Mouse (Mus musculus) kidney, embryonic 14.5 days (tissue): ENCODE measurements around the gene Rslcan18. TPM values are rescaled to one million over a fixed set of nuclear protein-coding genes. Genes with fewer than 3 reads are reported as not detected.
A peak's percentile ranks its signal among the peaks of the same experiment; 100 is the strongest.
"Not testable (repeated sequence)": the region's sequence is repeated elsewhere in the genome, so short reads cannot be mapped to it uniquely, and the experiment has no call there.

Experiments
- ATAC-seq: fragments of 200-750 bp; cut with Nextera tagmentation; 2 replicates; pipeline ENCODE4 v1.8.0; 2017; ENCODE audit warnings: moderate number of reproducible peaks, mild to moderate bottlenecking, moderate TSS enrichment, moderate library complexity; ENCODE audit not compliant: low FRiP score, low TSS enrichment
- H3K27ac ChIP-seq: fragments of 300-500 bp; sonication (generic); 2 replicates; pipeline ENCODE4 v1.5.1; 2014; ENCODE audit warnings: low read depth, mild to moderate bottlenecking, low read length, moderate library complexity, mixed read lengths
- H3K27me3 ChIP-seq: fragments of 300-500 bp; sonication (generic); 2 replicates; pipeline ENCODE4 v1.6.1; 2014; ENCODE audit warnings: mild to moderate bottlenecking, low read length; ENCODE audit not compliant: control insufficient read depth, insufficient read depth
- H3K36me3 ChIP-seq: fragments of 300-500 bp; sonication (generic); 2 replicates; pipeline ENCODE4 v1.6.1; 2014; ENCODE audit warnings: low read length, mixed read lengths; ENCODE audit not compliant: control insufficient read depth, insufficient read depth
- H3K4me1 ChIP-seq: fragments of 300-500 bp; sonication (generic); 2 replicates; pipeline ENCODE4 v1.6.1; 2014; ENCODE audit warnings: low read length, mixed read lengths; ENCODE audit not compliant: control insufficient read depth, insufficient read depth
- H3K4me2 ChIP-seq: fragments of 300-500 bp; sonication (generic); replicated peaks from 2 replicates; pipeline ENCODE4 v1.6.1; 2014; ENCODE audit warnings: low read depth, mild to moderate bottlenecking, low read length
- H3K4me3 ChIP-seq: fragments of 300-500 bp; sonication (generic); 2 replicates; pipeline ENCODE4 v1.5.1; 2014; ENCODE audit warnings: mild to moderate bottlenecking, low read length
- H3K9ac ChIP-seq: fragments of 300-500 bp; sonication (generic); 2 replicates; pipeline ENCODE4 v1.6.1; 2014; ENCODE audit warnings: low read depth, mild to moderate bottlenecking, low read length, moderate library complexity
- H3K9me3 ChIP-seq: fragments of 300-500 bp; sonication (generic); 2 replicates; pipeline ENCODE4 v1.6.1; 2016; ENCODE audit warnings: low read length; ENCODE audit not compliant: control insufficient read depth
- WGBS: fragments of 180-500 bp; shearing (Covaris S2); extraction: QIAGEN DNeasy Blood & Tissue Kit; methylation state at CpG from one replicate; pipeline ENCODE4 v1.1.7; 2014; 5-methylcytosine and 5-hydroxymethylcytosine counted together
- polyA plus RNA-seq: library from polyadenylated mRNA; unstranded; fragments of >200 nt; fragmentation: Nextera tagmentation; extraction: Ambion mirVana; gene quantifications from 2 replicates; pipeline ENCODE4 v1.2.1, GENCODE M21; 2014

The Rslcan18 gene
- 0.43 and 0.45 TPM in 2 replicates for polyA plus RNA-seq

- not testable (repeated sequence) for ATAC-seq, H3K27ac ChIP-seq, H3K36me3 ChIP-seq, H3K4me3 ChIP-seq, H3K9me3 ChIP-seq, H3K4me1 ChIP-seq, H3K4me2 ChIP-seq, H3K27me3 ChIP-seq, H3K9ac ChIP-seq
- 94% methylated on average over 8 of the region's 8 CpGs for WGBS
These were observed at the start of gene Rslcan18 for GRCm38 (mm10) chr13:67116163-67116562. TSS of gene Rslcan18 (minus strand) at chr13:67116263.

GRCm38 (mm10) chr13:67128038-67128721, 12.1 kb upstream of the Rslcan18 start:
- Histone ChIP-seq H3K36me3 (no peaks in the 10 kb centered on the region), H3K4me1 (peaks cover 3% of the 10 kb centered on the region; the same call in 1 of the 2 replicates), H3K9me3 (no peaks in the 10 kb centered on the region), H3K27ac (no peak overlapping the region), H3K9ac (peak overlapping the region; percentile 64), H3K4me3 (peak overlapping the region; percentile 74), H3K4me2 (peak overlapping the region; percentile 55), H3K27me3 (no peaks in the 10 kb centered on the region)
- 1% methylated on average over 18 of the region's 18 CpGs for WGBS
- ATAC-seq: peak; percentile 96

GRCm38 (mm10) chr13:67127507-67127906, 11.4 kb upstream of the Rslcan18 start:
- not testable (repeated sequence) for H3K9ac ChIP-seq, H3K27me3 ChIP-seq, H3K27ac ChIP-seq, H3K4me2 ChIP-seq, H3K9me3 ChIP-seq, H3K36me3 ChIP-seq, H3K4me1 ChIP-seq
- peak overlapping the region; percentile 74; the same call in 1 of the 2 replicates for H3K4me3 ChIP-seq
- peak; percentile 28 for ATAC-seq
- WGBS: 82% methylated on average over 10 of the region's 10 CpGs

- Histone ChIP-seq H3K9me3 (no peaks in the 10 kb centered on the region), H3K27ac (no peak overlapping the region), H3K36me3 (no peaks in the 10 kb centered on the region), H3K4me2 (no peak overlapping the region), H3K4me3 (no peak overlapping the region), H3K9ac (no peak overlapping the region), H3K4me1 (peaks cover 3% of the 10 kb centered on the region; the same call in 1 of the 2 replicates), H3K27me3 (no peaks in the 10 kb centered on the region)
- ATAC-seq: no peak
- 95% methylated on average over 1 of the region's 1 CpGs for WGBS
These were observed 8.4 kb upstream of the Rslcan18 start for GRCm38 (mm10) chr13:67124460-67124859.

DNA sequence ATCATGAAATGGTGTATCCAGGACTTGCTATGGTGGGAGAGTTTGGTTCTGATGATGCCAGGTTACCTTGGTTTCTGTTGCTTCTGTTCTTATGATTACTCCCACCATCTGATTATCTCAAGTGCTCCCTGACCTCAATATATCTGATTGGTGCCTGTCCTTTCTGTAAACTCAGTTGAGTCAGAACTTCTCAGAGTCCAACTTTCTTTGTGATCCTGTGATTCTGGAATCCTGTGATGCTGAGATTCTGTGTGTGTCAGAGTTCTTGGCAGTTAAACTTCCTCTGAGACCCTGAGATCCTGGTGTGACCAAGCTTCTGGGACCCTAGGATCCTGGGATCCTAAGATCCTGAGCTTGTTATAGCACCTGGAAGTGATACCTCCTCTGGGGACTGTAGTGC, 5.3 kb upstream of the Rslcan18 start, which contains the start of gene Zfp759:
Gene Zfp759 (plus strand): TSS at position 301 of the 400 bp plus-strand sequence.
- not testable (repeated sequence) for H3K9ac ChIP-seq, H3K4me1 ChIP-seq, H3K27ac ChIP-seq, H3K9me3 ChIP-seq, ATAC-seq, H3K36me3 ChIP-seq, H3K4me3 ChIP-seq, H3K4me2 ChIP-seq, H3K27me3 ChIP-seq

GRCm38 (mm10) chr13:67113287-67113686, 2.8 kb downstream of the Rslcan18 start:
- Histone ChIP-seq H3K36me3 (no peaks in the 10 kb centered on the region), H3K4me2 (no peak overlapping the region), H3K4me3 (no peak overlapping the region), H3K27ac (no peak overlapping the region), H3K4me1 (no peaks in the 10 kb centered on the region), H3K9me3 (no peaks in the 10 kb centered on the region), H3K9ac (no peak overlapping the region), H3K27me3 (no peaks in the 10 kb centered on the region)
- ATAC-seq: no peak
- 91% methylated on average over 2 of the region's 2 CpGs for WGBS

GRCm38 (mm10) chr13:67112096-67112495, 4.0 kb downstream of the Rslcan18 start:
- WGBS: 80% methylated on average over 12 of the region's 12 CpGs
- Histone ChIP-seq H3K27me3 (no peaks in the 10 kb centered on the region), H3K27ac (no peak overlapping the region)

GRCm38 (mm10) chr13:67108821-67109206, 7.2 kb downstream of the Rslcan18 start:
- no peak overlapping the region for H3K27ac ChIP-seq
- 5% methylated on average over 9 of the region's 9 CpGs for WGBS
- no peak overlapping the region for H3K9ac ChIP-seq
- peak overlapping the region; percentile 77 for H3K4me2 ChIP-seq
- peaks cover 5% of the 10 kb centered on the region for H3K4me1 ChIP-seq
- H3K9me3 ChIP-seq: peaks cover 4% of the 10 kb centered on the region; the same call in 1 of the 2 replicates
- H3K36me3 ChIP-seq: 0 out of 2 replicates have a peak, but pooled peaks cover 3% of the 10 kb centered on the region
- H3K27me3 ChIP-seq: no peaks in the 10 kb centered on the region
- peak overlapping the region; percentile 64 for H3K4me3 ChIP-seq
- ATAC-seq: peak; percentile 67

More at GRCm38 (mm10) chr13:67112096-67112495, 4.0 kb downstream of the Rslcan18 start:
- Histone ChIP-seq H3K9me3 (no peaks in the 10 kb centered on the region), H3K9ac (no peak overlapping the region), H3K4me1 (peaks cover 5% of the 10 kb centered on the region), H3K4me2 (no peak overlapping the region), H3K4me3 (no peak overlapping the region), H3K36me3 (no peaks in the 10 kb centered on the region)
- no peak for ATAC-seq

- no peaks in the 10 kb centered on the region for H3K27me3 ChIP-seq
- peaks cover 4% of the 10 kb centered on the region; the same call in 1 of the 2 replicates for H3K9me3 ChIP-seq
- 0 out of 2 replicates have a peak, but pooled peaks cover 3% of the 10 kb centered on the region for H3K36me3 ChIP-seq
- H3K4me3 ChIP-seq: peak within 1 kb of the TSS; percentile 64
- H3K4me2 ChIP-seq: peak within 1 kb of the TSS; percentile 77
- H3K27ac ChIP-seq: peak within 1 kb of the TSS; percentile 83
- under 1% methylated on average over 17 of the region's 17 CpGs for WGBS
- ATAC-seq: peak; percentile 99
- H3K4me1 ChIP-seq: peaks cover 5% of the 10 kb centered on the region
- peak within 1 kb of the TSS; percentile 73 for H3K9ac ChIP-seq
These were observed 7.8 kb downstream of the Rslcan18 start, which contains the start of gene Gm28557 for GRCm38 (mm10) chr13:67108194-67108820. TSS of gene Gm28557 (minus strand) at chr13:67108604.
